Mouse (Mus musculus) lung, adult 2 months (tissue): Measurements from ENCODE around the gene Rtca.

Experiments used
- CTCF ChIP-seq: fragments of 200-500 bp; IDR thresholded peaks from 2 replicates; pipeline ENCODE4 v1.5.1; 2011; ENCODE audit warnings: mild to moderate bottlenecking, low read length, control low read depth; ENCODE audit not compliant: insufficient read depth
- POLR2A ChIP-seq: fragments of 200-500 bp; IDR thresholded peaks from 2 replicates; pipeline ENCODE4 v1.6.1; 2011; ENCODE audit warnings: low read depth, mild to moderate bottlenecking, control low read depth, low read length, borderline replicate concordance; ENCODE audit errors: extremely low read depth

GRCm38 (mm10) chr3:116454529-116454928 lies 53.5 kb downstream of the Rtca start:
- TF ChIP-seq CTCF = no peak
- TF ChIP-seq POLR2A = no peak
